Mouse (Mus musculus): ENCODE measurements at regions not wholly inside any gene's neighbourhood (a gene's known extent, or its start where the extent isn't known, plus 50 kb on each side); places are given as distances from the start of the nearest gene placed in this dataset.

DNA sequence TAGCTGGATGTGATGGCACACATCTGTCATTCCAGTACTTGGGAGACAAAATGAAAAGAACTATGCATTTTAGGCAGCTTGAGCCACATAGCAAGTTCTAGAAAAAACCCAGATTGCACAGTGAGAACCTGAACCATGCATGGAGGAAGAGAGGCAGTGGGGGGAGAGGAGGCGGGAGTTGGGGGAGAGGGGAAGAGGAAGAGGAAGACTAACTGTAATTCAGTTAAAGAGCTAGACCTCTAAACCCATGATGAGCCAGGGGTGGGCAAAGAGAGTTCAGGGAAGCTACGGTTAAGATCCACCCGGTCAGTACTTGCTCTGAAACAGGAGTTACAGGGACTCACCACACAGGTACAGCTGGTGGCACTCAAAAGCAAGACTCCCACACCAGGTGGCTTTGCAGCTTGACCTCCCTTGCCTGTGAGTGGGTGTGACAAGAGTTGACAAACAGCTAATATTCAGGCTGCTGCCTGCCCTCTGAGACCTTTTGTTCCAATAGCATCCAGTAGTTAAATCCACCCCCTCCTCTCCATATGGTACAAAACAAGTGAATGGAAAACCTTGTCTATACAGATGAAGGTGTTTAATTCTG lies 123.7 kb downstream of the Tent5c start:
- TF ChIP-seq POLR2A (IDR thresholded peaks at IDR 0.05; ENCODE audit: low read depth, low read length) = no peak
- no peak for TF ChIP-seq CTCF (conservative IDR thresholded peaks at IDR 0.05; ENCODE audit: insufficient read depth, insufficient read length, low read depth, low read length)
